Mouse (Mus musculus) limb, embryonic 12.5 days (tissue): ENCODE results near the gene Gm5460. TPM values are rescaled to one million over a fixed set of nuclear protein-coding genes. Genes with fewer than 3 reads are reported as not detected.

Experiments
- ATAC-seq: fragments of 200-750 bp; cut with Nextera tagmentation; 2 replicates; pipeline ENCODE4 v1.8.0; 2017; ENCODE audit warnings: low read depth, moderate TSS enrichment; ENCODE audit not compliant: insufficient number of reproducible peaks, insufficient read depth, low FRiP score, low TSS enrichment
- H3K27ac ChIP-seq: fragments of 300-500 bp; sonication (generic); 2 replicates; pipeline ENCODE4 v1.5.1; 2016; ENCODE audit warnings: mild to moderate bottlenecking, moderate library complexity
- H3K27me3 ChIP-seq: fragments of 300-500 bp; sonication (generic); 2 replicates; pipeline ENCODE4 v1.6.1; 2016; ENCODE audit warnings: mild to moderate bottlenecking, moderate library complexity
- H3K36me3 ChIP-seq: fragments of 300-500 bp; sonication (generic); 2 replicates; pipeline ENCODE4 v1.6.1; 2016; ENCODE audit warnings: mild to moderate bottlenecking, moderate library complexity
- H3K4me1 ChIP-seq: fragments of 300-500 bp; sonication (generic); replicated peaks from 2 replicates; pipeline ENCODE4 v1.6.1; 2016
- H3K4me2 ChIP-seq: fragments of 300-500 bp; sonication (generic); 2 replicates; pipeline ENCODE4 v1.6.1; 2016; ENCODE audit warnings: mild to moderate bottlenecking, moderate library complexity
- H3K4me3 ChIP-seq: fragments of 300-500 bp; sonication (generic); replicated peaks from 2 replicates; pipeline ENCODE4 v1.5.1; 2016; ENCODE audit warnings: mild to moderate bottlenecking
- H3K9ac ChIP-seq: fragments of 300-500 bp; sonication (generic); replicated peaks from 2 replicates; pipeline ENCODE4 v1.6.1; 2016; ENCODE audit warnings: mild to moderate bottlenecking, moderate library complexity
- H3K9me3 ChIP-seq: fragments of 300-500 bp; sonication (generic); 2 replicates; pipeline ENCODE4 v1.6.1; 2016; ENCODE audit warnings: mild to moderate bottlenecking, moderate library complexity
- WGBS: fragments of 180-500 bp; shearing (Covaris S2); methylation state at CpG from one replicate; pipeline ENCODE4 v1.1.7; 2016; 5-methylcytosine and 5-hydroxymethylcytosine counted together
- polyA plus RNA-seq: library from polyadenylated mRNA; unstranded; fragments of >200 nt; fragmentation: Nextera tagmentation; extraction: Ambion mirVana; gene quantifications from 2 replicates; pipeline ENCODE4 v1.2.1, GENCODE M21; 2016

Gene Gm5460
- polyA plus RNA-seq, result not detected in 2 replicates

DNA sequence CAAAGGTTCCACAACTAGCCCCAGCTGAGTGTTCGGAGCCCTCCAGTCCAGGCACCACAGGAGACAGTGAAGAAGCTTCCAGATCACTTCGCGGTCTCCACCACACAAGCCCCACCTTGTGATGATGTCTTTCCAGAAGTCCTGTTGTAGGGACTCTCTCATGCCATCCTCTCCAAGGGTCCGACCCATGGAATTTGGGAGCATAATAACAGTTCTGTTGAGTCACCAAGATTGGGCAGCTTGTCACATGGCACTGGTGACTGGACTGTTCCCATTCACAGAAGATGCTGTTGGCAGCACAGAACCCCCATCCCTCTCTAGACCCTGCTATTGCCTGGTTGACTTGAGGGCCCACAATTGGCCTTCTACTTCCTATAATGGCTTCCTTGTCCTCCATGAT, at the start of gene Gm5460:
Gene Gm5460, plus strand, starts transcription at position 378 of the 400 bp plus-strand sequence.
- H3K4me1 ChIP-seq, result no peaks in the 10 kb centered on the region
- H3K9ac ChIP-seq, result no peak within 1 kb of the TSS
- no peak for ATAC-seq
- H3K4me3 ChIP-seq, result no peak within 1 kb of the TSS
- H3K9me3 ChIP-seq, result no peaks in the 10 kb centered on the region
- no peak within 1 kb of the TSS for H3K27ac ChIP-seq
- 89% methylated on average over 4 of the region's 4 CpGs for WGBS
- no peaks in the 10 kb centered on the region for H3K27me3 ChIP-seq
- H3K36me3 ChIP-seq, result no peaks in the 10 kb centered on the region
- no peak within 1 kb of the TSS for H3K4me2 ChIP-seq

DNA sequence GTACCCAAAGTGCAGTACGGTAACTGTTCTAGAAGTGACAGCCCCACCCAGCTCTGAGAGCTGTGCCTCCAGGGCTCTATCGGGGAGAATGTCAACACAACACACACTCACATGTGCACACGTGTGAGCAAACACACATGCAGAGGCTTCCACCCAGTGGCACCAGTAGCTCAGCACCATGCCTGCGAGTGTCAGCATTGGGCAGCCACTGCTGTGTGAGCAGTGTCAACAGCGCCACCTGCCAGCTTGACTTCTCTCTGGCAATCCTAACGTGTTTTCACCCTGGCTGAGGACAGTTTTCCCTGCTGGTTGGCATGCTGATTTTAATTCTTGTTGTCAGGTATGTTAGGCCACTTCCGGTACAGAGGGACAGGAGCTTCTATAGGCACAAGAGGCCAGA, 43.9 kb upstream of the Gm5460 start:
- H3K4me2 ChIP-seq, result no peak overlapping the region
- H3K9me3 ChIP-seq, result no peaks in the 10 kb centered on the region
- H3K4me3 ChIP-seq, result no peak overlapping the region
- H3K27ac ChIP-seq, result no peak overlapping the region
- peaks cover under 1% of the 10 kb centered on the region; the same call in 1 of the 2 replicates for H3K4me1 ChIP-seq
- peaks cover 23% of the 10 kb centered on the region for H3K27me3 ChIP-seq
- no peaks in the 10 kb centered on the region for H3K36me3 ChIP-seq
- no peak overlapping the region for H3K9ac ChIP-seq
- ATAC-seq, result no peak
- WGBS, result 47% methylated on average over 7 of the region's 7 CpGs

- no peak overlapping the region for H3K4me3 ChIP-seq
- H3K27me3 ChIP-seq, result peaks cover 44% of the 10 kb centered on the region
- H3K9me3 ChIP-seq, result no peaks in the 10 kb centered on the region
- no peak overlapping the region for H3K9ac ChIP-seq
- H3K36me3 ChIP-seq, result no peaks in the 10 kb centered on the region
- no peak for ATAC-seq
- 80% methylated on average over 5 of the region's 5 CpGs for WGBS
- H3K27ac ChIP-seq, result no peak overlapping the region
- peaks cover 11% of the 10 kb centered on the region for H3K4me1 ChIP-seq
- no peak overlapping the region for H3K4me2 ChIP-seq
Measured at GRCm38 (mm10) chr14:33974752-33975151, 41.8 kb upstream of the Gm5460 start.

- H3K4me2 ChIP-seq, result peak overlapping the region; percentile 77
Measured at GRCm38 (mm10) chr14:33977748-33978147, 38.8 kb upstream of the Gm5460 start.

GRCm38 (mm10) chr14:33978604-33979059, 37.9 kb upstream of the Gm5460 start, which contains the start of gene Zfp488:
Gene Zfp488, minus strand, starts transcription at chr14:33978764.
- Histone ChIP-seq H3K4me2 (peak within 1 kb of the TSS; percentile 77), H3K9me3 (no peaks in the 10 kb centered on the region), H3K4me1 (peaks cover 11% of the 10 kb centered on the region), H3K4me3 (peak within 1 kb of the TSS; percentile 42), H3K36me3 (no peaks in the 10 kb centered on the region), H3K27ac (no peak within 1 kb of the TSS), H3K9ac (0 out of 2 replicates have a peak within 1 kb of the TSS, but pooled peaks have one; percentile 42), H3K27me3 (peaks cover 40% of the 10 kb centered on the region)
- ATAC-seq, result peak; percentile 71
- WGBS, result 2% methylated on average over 25 of the region's 25 CpGs

More at GRCm38 (mm10) chr14:33977748-33978147, 38.8 kb upstream of the Gm5460 start:
- Histone ChIP-seq H3K27me3 (peaks cover 40% of the 10 kb centered on the region), H3K9me3 (no peaks in the 10 kb centered on the region), H3K4me3 (no peak overlapping the region), H3K4me1 (peaks cover 11% of the 10 kb centered on the region), H3K36me3 (no peaks in the 10 kb centered on the region), H3K9ac (no peak overlapping the region), H3K27ac (no peak overlapping the region)
- WGBS, result 14% methylated on average over 7 of the region's 7 CpGs
- ATAC-seq, result no peak

GRCm38 (mm10) chr14:33989201-33989600, 27.4 kb upstream of the Gm5460 start:
- Histone ChIP-seq H3K9ac (no peak overlapping the region), H3K27ac (no peak overlapping the region), H3K4me1 (no peaks in the 10 kb centered on the region), H3K36me3 (no peaks in the 10 kb centered on the region), H3K9me3 (no peaks in the 10 kb centered on the region), H3K27me3 (peaks cover 16% of the 10 kb centered on the region), H3K4me3 (no peak overlapping the region), H3K4me2 (no peak overlapping the region)
- WGBS, result 63% methylated on average over 3 of the region's 3 CpGs
- ATAC-seq, result no peak

DNA sequence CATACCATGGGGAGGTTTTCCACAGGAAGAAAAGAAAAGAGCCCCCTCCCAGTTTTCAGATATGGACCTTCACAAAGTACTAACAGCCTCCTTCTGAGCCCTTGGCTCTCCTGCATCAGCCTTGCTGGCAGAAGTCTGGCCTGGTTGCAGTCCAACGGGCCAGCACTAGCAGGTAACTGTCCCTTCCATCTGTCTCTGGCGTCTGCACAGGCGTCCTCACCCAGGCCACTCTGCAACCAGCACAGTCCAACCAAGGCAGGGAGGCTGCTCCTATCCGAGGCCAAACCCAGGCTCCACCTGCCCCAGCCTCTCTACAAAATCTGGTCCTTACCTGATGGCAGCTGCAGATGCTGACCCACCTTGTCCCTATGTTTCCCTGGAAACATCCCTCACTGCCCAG, 24.6 kb upstream of the Gm5460 start:
- WGBS, result 71% methylated on average over 4 of the region's 4 CpGs
- no peak for ATAC-seq

GRCm38 (mm10) chr14:33993051-33993450, 23.5 kb upstream of the Gm5460 start:
- H3K9ac ChIP-seq, result no peak overlapping the region
- no peak overlapping the region for H3K27ac ChIP-seq
- no peak for ATAC-seq
- WGBS, result 93% methylated on average over 9 of the region's 9 CpGs
- no peak overlapping the region for H3K4me2 ChIP-seq
- 0 out of 2 replicates have a peak, but pooled peaks cover 4% of the 10 kb centered on the region for H3K4me1 ChIP-seq
- no peaks in the 10 kb centered on the region for H3K9me3 ChIP-seq
- H3K27me3 ChIP-seq, result peaks cover 16% of the 10 kb centered on the region
- H3K4me3 ChIP-seq, result no peak overlapping the region
- no peaks in the 10 kb centered on the region for H3K36me3 ChIP-seq

More for the DNA sequence above, 24.6 kb upstream of the Gm5460 start:
- Histone ChIP-seq H3K36me3 (no peaks in the 10 kb centered on the region), H3K9me3 (no peaks in the 10 kb centered on the region), H3K27me3 (peaks cover 16% of the 10 kb centered on the region), H3K4me1 (0 out of 2 replicates have a peak, but pooled peaks cover under 1% of the 10 kb centered on the region), H3K4me3 (no peak overlapping the region), H3K27ac (no peak overlapping the region), H3K4me2 (no peak overlapping the region), H3K9ac (no peak overlapping the region)

GRCm38 (mm10) chr14:33993521-33994289, 22.9 kb upstream of the Gm5460 start:
- no peak overlapping the region for H3K4me3 ChIP-seq
- H3K4me1 ChIP-seq, result 0 out of 2 replicates have a peak, but pooled peaks cover 4% of the 10 kb centered on the region
- H3K9me3 ChIP-seq, result no peaks in the 10 kb centered on the region
- H3K27ac ChIP-seq, result no peak overlapping the region
- no peak for ATAC-seq
- no peaks in the 10 kb centered on the region for H3K36me3 ChIP-seq
- 89% methylated on average over 6 of the region's 6 CpGs for whole genome bisulfite sequencing
- H3K27me3 ChIP-seq, result peaks cover 16% of the 10 kb centered on the region
- H3K9ac ChIP-seq, result no peak overlapping the region
- H3K4me2 ChIP-seq, result no peak overlapping the region

GRCm38 (mm10) chr14:33997427-33997826, 19.1 kb upstream of the Gm5460 start:
- Histone ChIP-seq H3K27ac (no peak overlapping the region), H3K9ac (no peak overlapping the region; the same call in 1 of the 2 replicates), H3K36me3 (no peaks in the 10 kb centered on the region), H3K9me3 (no peaks in the 10 kb centered on the region), H3K27me3 (0 out of 2 replicates have a peak, but pooled peaks cover 9% of the 10 kb centered on the region), H3K4me3 (no peak overlapping the region), H3K4me1 (0 out of 2 replicates have a peak, but pooled peaks cover 4% of the 10 kb centered on the region), H3K4me2 (no peak overlapping the region)
- ATAC-seq, result no peak
- 35% methylated on average over 6 of the region's 6 CpGs for WGBS

GRCm38 (mm10) chr14:34000076-34000475, 16.5 kb upstream of the Gm5460 start:
- no peaks in the 10 kb centered on the region for H3K9me3 ChIP-seq
- H3K4me2 ChIP-seq, result no peak overlapping the region
- no peak overlapping the region for H3K27ac ChIP-seq
- H3K4me1 ChIP-seq, result 0 out of 2 replicates have a peak, but pooled peaks cover 4% of the 10 kb centered on the region
- H3K9ac ChIP-seq, result no peak overlapping the region
- H3K27me3 ChIP-seq, result no peaks in the 10 kb centered on the region
- H3K36me3 ChIP-seq, result no peaks in the 10 kb centered on the region
- ATAC-seq, result no peak
- no peak overlapping the region for H3K4me3 ChIP-seq
